Mouse (Mus musculus): Measurements from ENCODE around the gene Dynll1. TPM values are rescaled to one million over a fixed set of nuclear protein-coding genes. Genes with fewer than 3 reads are reported as not detected.
A peak's percentile ranks its signal among the peaks of the same experiment; 100 is the strongest.

Dynll1 gene
- polyA plus RNA-seq (2016; fragmentation: Nextera tagmentation; extraction: Ambion mirVana): 1,436 and 1,463 TPM in 2 replicates

- Histone ChIP-seq H3K4me1 (peaks cover 33% of the 10 kb centered on the region), H3K9me3 (no peaks in the 10 kb centered on the region), H3K9ac (peak within 1 kb of the TSS; percentile 83), H3K27me3 (peaks cover 8% of the 10 kb centered on the region; the same call in 1 of the 2 replicates), H3K27ac (peak within 1 kb of the TSS; percentile 94), H3K4me3 (replicated peaks) (peak within 1 kb of the TSS; percentile 96), H3K4me2 (peak within 1 kb of the TSS; percentile 67), H3K36me3 (replicated peaks) (peaks cover 32% of the 10 kb centered on the region)
- under 1% methylated on average over 66 of the region's 66 CpGs for WGBS
- ATAC-seq (ENCODE audit: low FRiP score): peak; percentile 98
Measured at GRCm38 (mm10) chr5:115300792-115301614, at the start of gene Dynll1. Dynll1 (minus strand) TSS chr5:115300999.

GRCm38 (mm10) chr5:115349225-115349555 is 48.4 kb upstream of the Dynll1 start:
- peak overlapping the region; percentile 97 for H3K4me2 ChIP-seq
- H3K4me1 ChIP-seq: peaks cover 19% of the 10 kb centered on the region
- peaks cover 24% of the 10 kb centered on the region for H3K36me3 ChIP-seq (replicated peaks)
- H3K9ac ChIP-seq: peak overlapping the region; percentile 92
- WGBS: under 1% methylated on average over 18 of the region's 18 CpGs
- H3K27ac ChIP-seq: peak overlapping the region; percentile 86
- H3K4me3 ChIP-seq (replicated peaks): peak overlapping the region; percentile 96
- H3K9me3 ChIP-seq: no peaks in the 10 kb centered on the region
- ATAC-seq (ENCODE audit: low FRiP score): peak; percentile 54
- H3K27me3 ChIP-seq: no peaks in the 10 kb centered on the region

GRCm38 (mm10) chr5:115348546-115349224 is 47.9 kb upstream of the Dynll1 start, which contains the start of gene Cox6a1:
Cox6a1 (minus strand) TSS chr5:115348981.
- H3K4me2 ChIP-seq: peak within 1 kb of the TSS; percentile 97
- peak; percentile 94 for ATAC-seq (ENCODE audit: low FRiP score)
- under 1% methylated on average over 64 of the region's 74 CpGs for WGBS
- peaks cover 19% of the 10 kb centered on the region for H3K4me1 ChIP-seq
- peak within 1 kb of the TSS; percentile 92 for H3K9ac ChIP-seq
- H3K27ac ChIP-seq: peak within 1 kb of the TSS; percentile 86
- H3K4me3 ChIP-seq (replicated peaks): peak within 1 kb of the TSS; percentile 96
- no peaks in the 10 kb centered on the region for H3K9me3 ChIP-seq
- H3K27me3 ChIP-seq: no peaks in the 10 kb centered on the region
- peaks cover 29% of the 10 kb centered on the region for H3K36me3 ChIP-seq (replicated peaks)

GRCm38 (mm10) chr5:115347564-115347963 is 46.8 kb upstream of the Dynll1 start:
- H3K4me1 ChIP-seq: peaks cover 22% of the 10 kb centered on the region
- ATAC-seq (ENCODE audit: low FRiP score): peak; percentile 18; the same call in 1 of the 2 replicates
- H3K9me3 ChIP-seq: no peaks in the 10 kb centered on the region
- H3K27me3 ChIP-seq: no peaks in the 10 kb centered on the region
- H3K9ac ChIP-seq: 0 out of 2 replicates have a peak overlapping the region, but pooled peaks have one; percentile 22
- H3K4me3 ChIP-seq (replicated peaks): peak overlapping the region; percentile 96
- peaks cover 40% of the 10 kb centered on the region for H3K36me3 ChIP-seq (replicated peaks)
- peak overlapping the region; percentile 97 for H3K4me2 ChIP-seq
- 4% methylated on average over 5 of the region's 5 CpGs for WGBS
- no peak overlapping the region for H3K27ac ChIP-seq

- Histone ChIP-seq H3K27ac (peak overlapping the region; percentile 80), H3K4me2 (peak overlapping the region; percentile 73), H3K4me3 (replicated peaks) (peak overlapping the region; percentile 87), H3K4me1 (peaks cover 24% of the 10 kb centered on the region), H3K9ac (peak overlapping the region; percentile 87), H3K9me3 (no peaks in the 10 kb centered on the region), H3K27me3 (no peaks in the 10 kb centered on the region), H3K36me3 (replicated peaks) (peaks cover 53% of the 10 kb centered on the region)
- ATAC-seq (ENCODE audit: low FRiP score): peak; percentile 72; the same call in 1 of the 2 replicates
- 13% methylated on average over 36 of the region's 36 CpGs for WGBS
Measured at GRCm38 (mm10) chr5:115341314-115342165, 40.7 kb upstream of the Dynll1 start.

GRCm38 (mm10) chr5:115340577-115341313 is 39.9 kb upstream of the Dynll1 start, which contains the start of the genes Gatc and Triap1:
Gatc (minus strand) TSS chr5:115341178.
Triap1 (plus strand) TSS chr5:115341225.
- under 1% methylated on average over 62 of the region's 62 CpGs for WGBS
- Histone ChIP-seq H3K4me2 (peak within 1 kb of the TSS; percentile 73), H3K27ac (peak within 1 kb of the TSS; percentile 80), H3K36me3 (replicated peaks) (peaks cover 54% of the 10 kb centered on the region), H3K9ac (peak within 1 kb of the TSS; percentile 87), H3K9me3 (no peaks in the 10 kb centered on the region), H3K4me3 (replicated peaks) (peak within 1 kb of the TSS; percentile 87), H3K27me3 (no peaks in the 10 kb centered on the region), H3K4me1 (peaks cover 24% of the 10 kb centered on the region)
- peak; percentile 93 for ATAC-seq (ENCODE audit: low FRiP score)

- Histone ChIP-seq H3K4me3 (replicated peaks) (peak overlapping the region; percentile 87), H3K4me1 (peaks cover 24% of the 10 kb centered on the region), H3K9ac (peak overlapping the region; percentile 87), H3K4me2 (peak overlapping the region; percentile 73), H3K27me3 (no peaks in the 10 kb centered on the region), H3K27ac (no peak overlapping the region), H3K36me3 (replicated peaks) (peaks cover 54% of the 10 kb centered on the region), H3K9me3 (no peaks in the 10 kb centered on the region)
- 31% methylated on average over 7 of the region's 7 CpGs for WGBS
- ATAC-seq (ENCODE audit: low FRiP score): no peak
Measured at GRCm38 (mm10) chr5:115340007-115340406, 39.2 kb upstream of the Dynll1 start.

- Histone ChIP-seq H3K4me3 (replicated peaks) (no peak overlapping the region), H3K27ac (no peak overlapping the region), H3K27me3 (no peaks in the 10 kb centered on the region), H3K9me3 (no peaks in the 10 kb centered on the region), H3K4me2 (no peak overlapping the region), H3K36me3 (replicated peaks) (peaks cover 79% of the 10 kb centered on the region), H3K9ac (no peak overlapping the region), H3K4me1 (peaks cover 13% of the 10 kb centered on the region)
- ATAC-seq (ENCODE audit: low FRiP score): no peak
- WGBS: 72% methylated on average over 3 of the region's 3 CpGs
Measured at GRCm38 (mm10) chr5:115333626-115334025, 32.8 kb upstream of the Dynll1 start.

- Histone ChIP-seq H3K4me3 (replicated peaks) (no peak overlapping the region), H3K4me1 (peaks cover 24% of the 10 kb centered on the region), H3K9me3 (no peaks in the 10 kb centered on the region), H3K36me3 (replicated peaks) (peaks cover 64% of the 10 kb centered on the region), H3K9ac (no peak overlapping the region), H3K27ac (no peak overlapping the region), H3K27me3 (no peaks in the 10 kb centered on the region), H3K4me2 (no peak overlapping the region)
- 88% methylated on average over 9 of the region's 9 CpGs for whole genome bisulfite sequencing
- no peak for ATAC-seq (ENCODE audit: low FRiP score)
Measured at GRCm38 (mm10) chr5:115330955-115331354, 30.2 kb upstream of the Dynll1 start.

- ATAC-seq (ENCODE audit: low FRiP score): peak; percentile 44; the same call in 1 of the 2 replicates
- H3K4me2 ChIP-seq: peak overlapping the region; percentile 89
- H3K4me1 ChIP-seq: peaks cover 26% of the 10 kb centered on the region
- H3K36me3 ChIP-seq (replicated peaks): peaks cover 33% of the 10 kb centered on the region
- H3K9me3 ChIP-seq: no peaks in the 10 kb centered on the region
- peak overlapping the region; percentile 96 for H3K9ac ChIP-seq
- WGBS: under 1% methylated on average over 52 of the region's 55 CpGs
- H3K4me3 ChIP-seq (replicated peaks): peak overlapping the region; percentile 97
- H3K27me3 ChIP-seq: no peaks in the 10 kb centered on the region
- peak overlapping the region; percentile 89 for H3K27ac ChIP-seq
Measured at GRCm38 (mm10) chr5:115327610-115328548, 27.1 kb upstream of the Dynll1 start.

Measured in forebrain, embryonic 12.5 days (tissue).